Mouse (Mus musculus) spleen, postnatal 4 days (tissue): ENCODE data around the gene Txnip.
"Not testable (repeated sequence)": the region's sequence is repeated elsewhere in the genome, so short reads cannot be mapped to it uniquely, and the experiment has no call there.

Experiments
- DNase-seq, 2 experiments: peaks; one replicate each; pipeline ENCODE4 v3.0.0; 2022; ENCODE audit warnings: low spot score in 2 of 2

Txnip gene

DNA sequence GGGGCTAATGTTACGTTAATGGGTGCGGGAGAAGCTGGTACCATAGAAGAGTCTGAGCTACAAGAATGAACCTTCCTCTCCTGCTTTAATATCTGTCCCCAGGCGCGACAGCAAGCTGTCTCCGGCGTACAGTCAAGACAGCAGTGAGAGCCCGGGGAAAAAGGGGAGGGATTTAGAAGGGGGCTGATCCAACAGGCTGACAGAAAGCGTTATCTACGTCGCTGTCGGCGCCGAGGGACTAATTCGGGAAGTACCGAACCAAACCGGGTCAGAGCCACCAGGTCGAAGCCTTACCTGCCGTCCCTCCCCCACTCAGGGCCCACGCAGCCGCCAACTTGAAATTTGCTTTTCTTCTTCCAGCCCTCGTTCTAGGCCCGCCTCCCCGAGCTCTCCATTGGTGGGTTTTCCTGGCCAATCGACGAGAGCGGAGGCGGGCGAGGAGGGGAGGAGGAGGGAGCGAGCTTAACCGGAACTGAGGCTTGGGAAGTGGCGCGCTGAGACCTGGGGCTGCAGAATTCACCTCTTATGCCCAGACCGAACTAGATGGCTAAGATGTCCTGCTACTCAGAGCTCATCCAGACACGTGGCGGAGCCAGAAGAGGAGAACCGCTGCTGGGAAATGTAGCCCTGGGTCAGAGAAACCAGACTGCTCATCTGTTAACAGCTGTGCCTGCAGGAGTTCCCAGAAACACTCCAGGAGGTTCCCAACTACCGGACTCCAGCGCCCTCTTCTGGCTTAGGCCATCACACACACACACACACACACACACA, 36.2 kb downstream of the Txnip start, which contains the start of gene Polr3gl:
Gene Polr3gl (minus strand): TSS at position 392 of the 771 bp plus-strand sequence.
- peak; percentile 91 to 96 for DNase-seq

GRCm38 (mm10) chr3:96594851-96595250, 37.1 kb downstream of the Txnip start:
- DNase-seq: no peak

DNA sequence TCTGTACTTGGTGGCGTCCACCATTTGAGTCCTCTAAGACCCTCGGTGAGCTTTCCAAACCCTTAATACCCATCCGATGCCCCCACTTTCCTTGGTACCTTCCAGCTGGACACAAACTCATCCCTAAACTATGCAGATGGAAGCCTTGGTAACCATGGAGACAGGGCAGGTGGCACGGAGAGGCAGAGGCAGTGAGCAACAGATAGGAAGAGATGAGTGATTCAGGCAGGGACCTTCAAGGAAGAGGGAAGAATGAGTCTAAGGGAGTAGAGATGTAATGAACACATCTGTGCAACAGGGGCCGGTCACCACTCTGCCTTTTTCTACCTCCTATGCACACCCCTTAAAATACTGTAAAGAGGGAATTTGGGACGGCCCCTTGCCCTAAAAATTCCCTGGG, 37.9 kb downstream of the Txnip start:
- no peak for DNase-seq

GRCm38 (mm10) chr3:96596228-96596707, 38.5 kb downstream of the Txnip start, which contains the start of gene Ankrd34a:
TSS of gene Ankrd34a (plus strand) at chr3:96596636.
- no peak for DNase-seq

GRCm38 (mm10) chr3:96596855-96597254, 39.1 kb downstream of the Txnip start:
- no peak for DNase-seq

DNA sequence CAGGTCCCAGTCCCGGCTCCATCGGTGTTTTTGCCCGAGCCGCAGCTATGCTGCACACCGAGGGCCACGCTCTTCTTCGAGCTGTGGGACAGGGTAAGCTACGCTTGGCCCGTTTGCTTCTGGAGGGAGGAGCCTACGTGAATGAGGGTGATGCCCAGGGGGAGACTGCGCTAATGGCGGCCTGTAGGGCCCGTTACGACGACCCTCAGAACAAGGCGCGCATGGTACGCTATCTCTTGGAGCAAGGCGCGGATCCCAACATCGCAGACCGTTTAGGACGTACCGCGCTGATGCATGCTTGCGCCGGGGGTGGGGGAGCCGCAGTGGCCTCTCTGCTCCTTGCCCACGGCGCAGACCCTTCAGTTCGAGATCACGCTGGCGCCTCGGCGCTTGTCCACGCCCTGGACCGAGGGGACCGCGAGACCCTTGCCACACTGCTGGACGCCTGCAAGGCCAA, 39.7 kb downstream of the Txnip start:
- DNase-seq: no peak

DNA sequence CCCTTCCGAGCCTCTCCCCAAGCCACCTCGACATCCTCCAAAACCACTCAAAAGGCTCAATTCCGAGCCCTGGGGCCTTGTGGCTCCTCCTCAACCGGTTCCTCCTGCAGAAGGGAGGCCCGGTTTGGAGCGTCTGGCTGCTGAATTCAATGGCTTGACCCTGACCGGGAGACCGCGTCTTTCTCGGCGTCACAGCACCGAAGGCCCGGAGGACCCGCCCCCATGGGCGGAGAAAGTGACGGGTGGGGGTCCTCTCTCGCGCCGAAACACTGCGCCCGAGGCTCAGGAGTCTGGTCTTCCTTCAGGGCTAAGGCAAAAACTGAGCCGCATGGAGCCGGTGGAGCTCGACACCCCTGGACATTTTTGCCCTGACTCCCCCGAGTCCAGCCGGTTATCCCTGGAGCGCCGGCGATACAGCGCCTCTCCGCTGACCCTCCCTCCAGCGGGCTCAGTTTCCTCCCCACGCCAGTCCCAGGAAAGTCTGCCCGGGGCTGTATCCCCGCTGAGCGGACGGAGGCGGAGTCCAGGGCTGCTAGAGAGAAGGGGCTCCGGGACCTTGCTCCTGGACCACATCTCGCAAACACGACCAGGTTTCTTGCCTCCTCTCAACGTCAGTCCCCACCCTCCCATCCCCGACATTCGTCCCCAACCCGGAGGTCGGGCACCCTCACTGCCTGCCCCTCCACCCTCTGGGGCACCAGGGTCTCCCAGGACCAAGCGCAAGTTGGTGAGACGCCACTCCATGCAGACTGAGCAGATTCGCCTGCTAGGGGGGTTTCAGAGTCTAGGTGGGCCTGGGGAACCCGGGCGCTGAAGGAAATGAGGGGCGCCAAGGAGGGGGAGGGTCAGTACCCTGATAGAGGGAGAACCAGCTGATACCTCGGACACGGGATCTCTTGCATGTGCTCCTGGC, 40.7 kb downstream of the Txnip start:
- no peak for DNase-seq

DNA sequence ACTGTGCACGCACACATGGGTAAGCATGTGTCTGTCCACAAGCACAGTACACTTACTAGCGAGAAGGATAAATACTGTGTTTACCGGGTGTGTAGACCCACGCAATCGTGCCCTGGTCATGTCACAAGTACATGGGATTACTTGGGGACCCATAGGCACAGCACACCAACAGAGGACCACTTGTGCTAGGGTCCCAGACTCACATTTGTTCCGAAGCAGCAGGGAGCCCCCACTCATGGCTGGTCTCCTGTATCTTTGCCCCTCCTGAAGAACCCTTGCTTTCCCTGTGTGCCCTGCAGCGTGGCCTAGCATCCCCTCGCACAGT, 41.3 kb downstream of the Txnip start:
- DNase-seq: no peak

DNA sequence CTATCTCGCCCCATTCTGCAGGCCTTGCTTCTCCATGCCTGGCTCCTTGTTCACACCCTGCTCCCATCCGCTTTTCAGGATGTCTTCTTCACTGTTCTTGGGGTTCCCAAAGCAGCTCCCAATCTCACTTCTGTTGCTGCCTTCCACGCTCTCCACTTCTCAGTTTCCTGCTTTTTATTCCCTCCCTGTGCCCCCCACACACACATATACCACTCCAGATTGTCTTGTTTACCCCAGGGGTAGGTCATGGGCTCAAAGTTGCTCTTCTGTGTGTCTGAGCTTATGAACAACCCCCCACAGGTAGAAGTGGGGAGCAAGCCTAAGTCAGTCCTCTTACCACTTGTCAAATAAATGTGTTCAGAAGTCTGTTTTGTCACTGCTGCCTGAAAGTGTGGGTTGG, 41.7 kb downstream of the Txnip start:
- no peak for DNase-seq

GRCm38 (mm10) chr3:96600639-96601250, 43.0 kb downstream of the Txnip start, which contains the start of gene Lix1l:
TSS of gene Lix1l (plus strand) at chr3:96601149.
- peak; percentile 75 to 83 for DNase-seq

GRCm38 (mm10) chr3:96601251-96601787, 43.6 kb downstream of the Txnip start:
- DNase-seq: no peak

DNA sequence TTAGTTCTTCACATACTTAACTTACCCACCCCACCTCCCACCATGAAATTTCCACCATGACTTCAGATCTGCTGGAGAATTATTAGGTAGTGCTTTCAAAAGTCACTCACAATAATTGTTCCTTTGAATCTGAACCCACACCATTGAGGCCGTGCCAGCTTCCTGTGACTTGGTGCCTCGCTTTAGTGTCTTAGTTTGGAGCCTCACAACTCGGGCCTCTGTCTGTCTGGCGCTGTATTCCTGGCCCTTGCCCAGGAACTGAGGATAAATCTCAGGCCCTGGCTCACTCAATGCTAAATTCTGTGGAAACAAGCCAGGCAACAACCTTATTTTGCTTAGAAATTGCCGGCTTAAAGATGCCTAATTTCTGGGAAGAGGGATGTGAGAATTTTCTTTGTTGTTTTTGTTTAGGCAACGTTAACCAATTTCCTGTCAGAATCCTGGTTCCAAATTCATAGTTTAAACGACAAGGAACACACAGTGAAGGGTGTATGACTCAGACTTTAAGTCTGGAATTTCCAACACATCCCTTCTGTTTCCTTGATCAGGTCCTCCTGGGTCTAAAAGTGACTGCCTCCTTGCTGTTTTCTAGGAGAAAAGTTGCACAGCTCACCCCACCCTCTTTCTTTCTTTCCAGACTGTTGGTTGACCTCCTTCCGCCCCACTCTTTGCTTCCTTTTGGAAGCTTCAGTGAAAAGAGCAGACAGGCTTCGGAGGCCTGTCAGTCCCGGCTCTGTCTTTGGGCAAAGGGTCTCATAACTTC, 44.4 kb downstream of the Txnip start:
- no peak for DNase-seq

- no peak for DNase-seq
Observed at GRCm38 (mm10) chr3:96602704-96603084, 44.9 kb downstream of the Txnip start.

DNA sequence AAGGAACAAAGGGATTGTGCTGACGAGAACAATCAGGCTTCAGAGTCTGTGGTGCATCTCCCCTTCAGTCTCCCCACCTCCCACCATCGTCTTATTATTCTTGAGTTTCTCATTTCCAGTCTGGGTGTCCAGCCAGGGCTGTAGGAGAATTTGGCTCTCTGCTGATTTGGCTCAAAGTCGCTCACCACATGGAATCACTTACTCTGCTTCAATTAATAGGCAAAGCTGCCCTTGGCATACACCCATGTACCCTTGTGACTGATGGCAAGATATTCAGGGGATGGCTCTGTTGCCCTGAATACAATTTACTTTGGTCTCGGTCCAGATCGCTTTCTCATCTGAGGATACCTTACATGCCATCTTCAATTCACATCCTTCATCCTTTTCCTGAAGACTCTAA, 45.6 kb downstream of the Txnip start:
- no peak for DNase-seq

DNA sequence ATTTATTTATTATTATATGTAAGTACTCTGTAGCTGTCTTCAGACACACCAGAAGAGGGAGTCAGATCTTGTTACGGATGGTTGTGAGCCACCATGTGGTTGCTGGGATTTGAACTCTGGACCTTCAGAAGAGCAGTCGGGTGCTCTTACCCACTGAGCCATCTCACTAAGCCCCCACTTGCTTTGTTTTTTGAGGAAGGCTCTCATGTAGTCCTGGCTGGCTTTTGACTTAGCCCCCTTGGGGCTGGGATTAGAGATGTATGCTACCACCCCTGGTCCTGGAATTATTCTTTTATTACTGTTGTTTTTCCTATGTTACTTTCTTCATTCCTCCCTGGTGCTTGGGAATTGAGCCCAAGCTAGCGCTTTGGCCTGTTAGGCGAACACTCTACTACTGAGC, 48.2 kb downstream of the Txnip start:
- not testable (repeated sequence) for DNase-seq

GRCm38 (mm10) chr3:96606618-96607017, 48.9 kb downstream of the Txnip start:
- no peak for DNase-seq
